Mouse (Mus musculus) liver, adult 2 months (tissue): Measurements from ENCODE around the gene Uri1. TPM values are rescaled to one million over a fixed set of nuclear protein-coding genes. Genes with fewer than 3 reads are reported as not detected.
A peak's percentile ranks its signal among the peaks of the same experiment; 100 is the strongest.

Source experiments
- DNase-seq: peaks from one replicate; pipeline ENCODE4 v3.0.0-alpha.2; 2011; ENCODE audit warnings: low read depth, low spot score; ENCODE audit errors: extremely low read depth
- H3K27ac ChIP-seq: fragments of 200-500 bp; replicated peaks from 2 replicates; pipeline ENCODE4 v1.5.1; 2012; ENCODE audit warnings: low read depth, mild to moderate bottlenecking, control low read depth, inconsistent platforms, low read length; ENCODE audit not compliant: insufficient read depth
- H3K27me3 ChIP-seq: fragments of 200-500 bp; 2 replicates; pipeline ENCODE4 v1.6.1; 2012; ENCODE audit warnings: mild to moderate bottlenecking, moderate library complexity, low read length, inconsistent platforms; ENCODE audit not compliant: control insufficient read depth, insufficient read depth
- H3K36me3 ChIP-seq: fragments of 200-500 bp; 2 replicates; pipeline ENCODE4 v1.6.1; 2012; ENCODE audit warnings: low read length, inconsistent platforms; ENCODE audit not compliant: control insufficient read depth, insufficient read depth
- H3K4me1 ChIP-seq: fragments of 200-500 bp; 2 replicates; pipeline ENCODE4 v1.6.1; 2011; ENCODE audit warnings: low read length; ENCODE audit not compliant: control insufficient read depth, insufficient read depth
- H3K4me3 ChIP-seq: fragments of 200-500 bp; 2 replicates; pipeline ENCODE4 v1.5.1; 2011; ENCODE audit warnings: low read depth, mild to moderate bottlenecking, control low read depth, low read length, moderate library complexity; ENCODE audit not compliant: insufficient read depth
- H3K79me2 ChIP-seq: fragments of 200-500 bp; 2 replicates; pipeline ENCODE4 v1.6.1; 2012; ENCODE audit warnings: inconsistent platforms, mild to moderate bottlenecking, low read length, moderate library complexity; ENCODE audit not compliant: control insufficient read depth, insufficient read depth
- H3K9ac ChIP-seq: fragments of 200-500 bp; 2 replicates; pipeline ENCODE4 v1.6.1; 2012; ENCODE audit warnings: low read depth, mild to moderate bottlenecking, control low read depth, inconsistent platforms, low read length
- CTCF ChIP-seq: fragments of 200-500 bp; IDR thresholded peaks from 2 replicates; pipeline ENCODE4 v1.5.1; 2011; ENCODE audit warnings: low read depth, low read length, control low read depth
- POLR2A ChIP-seq: fragments of 200-500 bp; IDR thresholded peaks from 2 replicates; pipeline ENCODE4 v1.6.1; 2011; ENCODE audit warnings: low read length, control low read depth; ENCODE audit not compliant: insufficient read depth; ENCODE audit errors: extremely low read depth
- WGBS: fragments of 180-500 bp; shearing (Covaris S2); methylation state at CpG from one replicate; pipeline ENCODE4 v1.1.7; 2018; 5-methylcytosine and 5-hydroxymethylcytosine counted together
- polyA plus RNA-seq: library from polyadenylated mRNA; depleted of rRNA; stranded (reverse); fragments of >200 nt; gene quantifications from 2 replicates; pipeline ENCODE4 v1.2.3, GENCODE M21; 2012
- total RNA-seq: library from RNA; depleted of rRNA; stranded (reverse); fragments of >200 nt; gene quantifications from 2 replicates; pipeline ENCODE4 v1.2.3, GENCODE M21; 2014

Gene Uri1
- total and polyA plus RNA-seq, 2 experiments = 6.2 to 13.9 TPM

DNA sequence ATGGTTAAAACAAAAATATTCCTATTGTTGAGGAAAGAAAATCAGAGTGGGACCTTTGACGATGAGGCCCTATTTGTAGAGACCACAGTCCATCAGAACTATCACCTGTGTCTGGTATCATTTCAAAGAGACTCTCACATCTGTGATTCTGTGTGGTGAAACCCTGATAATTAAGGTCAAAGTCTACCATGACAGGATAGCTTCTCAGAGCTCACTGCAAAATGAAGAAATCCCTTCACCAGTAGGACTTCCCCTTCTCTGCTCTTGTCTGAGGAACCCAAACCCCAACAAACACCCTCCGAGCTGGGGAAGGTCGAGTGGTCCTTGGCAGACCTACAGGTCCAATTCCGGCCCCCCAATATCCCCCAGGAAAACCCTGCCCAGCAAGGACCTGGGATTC is 1.5 kb upstream of the Uri1 start:
- no peak overlapping the region for H3K4me3 ChIP-seq
- no peak overlapping the region for H3K9ac ChIP-seq
- no peak overlapping the region for H3K27ac ChIP-seq
- H3K79me2 ChIP-seq = no peaks in the 10 kb centered on the region
- DNase-seq = no peak
- no peaks in the 10 kb centered on the region for H3K4me1 ChIP-seq
- TF ChIP-seq POLR2A (no peak), CTCF (no peak)
- H3K27me3 ChIP-seq = no peaks in the 10 kb centered on the region
- WGBS = 58% methylated on average over 4 of the region's 4 CpGs
- no peaks in the 10 kb centered on the region for H3K36me3 ChIP-seq

GRCm38 (mm10) chr7:38019770-38020169 is 3.6 kb downstream of the Uri1 start:
- Histone ChIP-seq H3K4me1 (peaks cover 5% of the 10 kb centered on the region), H3K9ac (peak overlapping the region; percentile 70), H3K27me3 (no peaks in the 10 kb centered on the region), H3K36me3 (no peaks in the 10 kb centered on the region), H3K27ac (no peak overlapping the region), H3K79me2 (peaks cover 9% of the 10 kb centered on the region; the same call in 1 of the 2 replicates), H3K4me3 (peak overlapping the region; percentile 77; the same call in 1 of the 2 replicates)
- 39% methylated on average over 2 of the region's 2 CpGs for WGBS
- TF ChIP-seq POLR2A = no peak
- no peak for TF ChIP-seq CTCF
- no peak for DNase-seq

GRCm38 (mm10) chr7:38019369-38019749 is 4.0 kb downstream of the Uri1 start:
- peak overlapping the region; percentile 93 for H3K9ac ChIP-seq
- DNase-seq = peak; percentile 44
- 1% methylated on average over 45 of the region's 49 CpGs for WGBS
- H3K4me3 ChIP-seq = peak overlapping the region; percentile 77
- no peaks in the 10 kb centered on the region for H3K36me3 ChIP-seq
- H3K4me1 ChIP-seq = peaks cover 8% of the 10 kb centered on the region
- peaks cover 13% of the 10 kb centered on the region; the same call in 1 of the 2 replicates for H3K79me2 ChIP-seq
- H3K27me3 ChIP-seq = no peaks in the 10 kb centered on the region
- TF ChIP-seq CTCF (no peak), POLR2A (peak; percentile 71)
- H3K27ac ChIP-seq = peak overlapping the region; percentile 86

- TF ChIP-seq CTCF (no peak), POLR2A (no peak)
- no peaks in the 10 kb centered on the region for H3K27me3 ChIP-seq
- under 1% methylated on average over 67 of the region's 67 CpGs for WGBS
- H3K4me1 ChIP-seq = peaks cover 10% of the 10 kb centered on the region
- DNase-seq = peak; percentile 98
- H3K27ac ChIP-seq = peak overlapping the region; percentile 86
- H3K9ac ChIP-seq = peak overlapping the region; percentile 93
- H3K79me2 ChIP-seq = peaks cover 18% of the 10 kb centered on the region; the same call in 1 of the 2 replicates
- peak overlapping the region; percentile 77 for H3K4me3 ChIP-seq
- H3K36me3 ChIP-seq = no peaks in the 10 kb centered on the region
Measured at GRCm38 (mm10) chr7:38018416-38019368, 4.7 kb downstream of the Uri1 start.

- WGBS = 68% methylated on average over 5 of the region's 5 CpGs
- H3K4me1 ChIP-seq = peaks cover 10% of the 10 kb centered on the region
- H3K27me3 ChIP-seq = no peaks in the 10 kb centered on the region
Measured at GRCm38 (mm10) chr7:38015356-38015755, 8.0 kb downstream of the Uri1 start.

More at GRCm38 (mm10) chr7:38015356-38015755, 8.0 kb downstream of the Uri1 start:
- Histone ChIP-seq H3K36me3 (no peaks in the 10 kb centered on the region), H3K9ac (no peak overlapping the region), H3K4me3 (no peak overlapping the region), H3K27ac (no peak overlapping the region), H3K79me2 (peaks cover 30% of the 10 kb centered on the region; the same call in 1 of the 2 replicates)
- no peak for DNase-seq
- TF ChIP-seq CTCF = no peak
- no peak for TF ChIP-seq POLR2A
